Mouse (Mus musculus): Measurements from ENCODE around the gene Mettl21a. TPM values are rescaled to one million over a fixed set of nuclear protein-coding genes. Genes with fewer than 3 reads are reported as not detected.
A peak's percentile ranks its signal among the peaks of the same experiment; 100 is the strongest.

Mettl21a gene
- total and polyA plus RNA-seq, 3 experiments = 7.4 to 8.5 TPM; not detected in 1

GRCm38 (mm10) chr1:64641069-64641468 lies 24.0 kb upstream of the Mettl21a start:
- Histone ChIP-seq H3K9me3 (replicated peaks; ENCODE audit: insufficient read depth, low read length) (no peaks in the 10 kb centered on the region), H3K27ac (ENCODE audit: control insufficient read depth, low read depth, low read length) (no peak overlapping the region), H3K4me3 (ENCODE audit: control insufficient read depth in 1 of 2, insufficient read depth in 1 of 2, low read depth in 2 of 2, low read length in 2 of 2) (no peak overlapping the region), H3K9ac (ENCODE audit: control insufficient read depth, low read depth, low read length, poor library complexity, severe bottlenecking) (no peak overlapping the region), H3K36me3 (ENCODE audit: control insufficient read depth in 1 of 2, insufficient read depth in 2 of 2, low read length in 2 of 2) (peaks cover 0 to 7% of the 10 kb centered on the region in 2 experiments; a peak in 2 of 4 replicates), H3K27me3 (ENCODE audit: control insufficient read depth in 1 of 2, insufficient read depth in 2 of 2, low read length in 2 of 2) (no peaks in the 10 kb centered on the region), H3K4me1 (ENCODE audit: control insufficient read depth in 1 of 2, insufficient read depth in 2 of 2, low read length in 2 of 2) (peaks cover 0 to 6% of the 10 kb centered on the region in 2 experiments; a peak in 2 of 4 replicates), H3K79me2 (ENCODE audit: control insufficient read depth, insufficient read depth, low read length, poor library complexity) (no peaks in the 10 kb centered on the region)
- no peak for DNase-seq (ENCODE audit: low read depth, low spot score)
- TF ChIP-seq CHD1 (IDR thresholded peaks at IDR 0.05; ENCODE audit: low read depth, low read length) = no peak

- H3K27ac ChIP-seq (ENCODE audit: control insufficient read depth, low read depth, low read length) = no peak overlapping the region
Measured at GRCm38 (mm10) chr1:64639279-64639678, 22.2 kb upstream of the Mettl21a start.

GRCm38 (mm10) chr1:64635624-64636023 lies 18.6 kb upstream of the Mettl21a start:
- no peak for DNase-seq (ENCODE audit: low read depth, low spot score)
- no peaks in the 10 kb centered on the region; a peak in 1 of 4 replicates for H3K4me1 ChIP-seq (ENCODE audit: control insufficient read depth in 1 of 2, insufficient read depth in 2 of 2, low read length in 2 of 2)
- no peak for TF ChIP-seq E2F4 (IDR thresholded peaks at IDR 0.05; ENCODE audit: borderline replicate concordance, low read depth, low read length)
- no peak for TF ChIP-seq MAZ (IDR thresholded peaks at IDR 0.05; ENCODE audit: low read depth, low read length)
- TF ChIP-seq ZKSCAN1 (IDR thresholded peaks at IDR 0.05; ENCODE audit: low read depth, low read length) = no peak
- no peak for TF ChIP-seq TAL1 (IDR thresholded peaks at IDR 0.05; ENCODE audit: low read length)
- TF ChIP-seq CHD2 (IDR thresholded peaks at IDR 0.05; ENCODE audit: low read length) = no peak
- no peak for TF ChIP-seq GATA1 (IDR thresholded peaks at IDR 0.05; ENCODE audit: low read depth, low read length)
- no peak for TF ChIP-seq MYC (IDR thresholded peaks at IDR 0.05; ENCODE audit: low read depth, low read length)
- no peak for TF ChIP-seq BHLHE40 (IDR thresholded peaks at IDR 0.05; ENCODE audit: borderline replicate concordance, low read depth, low read length)
- no peak for TF ChIP-seq SMC3 (IDR thresholded peaks at IDR 0.05; ENCODE audit: low read depth, low read length)
- no peak for TF ChIP-seq ELF1 (IDR thresholded peaks at IDR 0.05; ENCODE audit: low read depth, low read length)
- no peak overlapping the region for H3K9ac ChIP-seq (ENCODE audit: control insufficient read depth, low read depth, low read length, poor library complexity, severe bottlenecking)
- no peaks in the 10 kb centered on the region for H3K79me2 ChIP-seq (ENCODE audit: control insufficient read depth, insufficient read depth, low read length, poor library complexity)
- peaks cover 0 to 1% of the 10 kb centered on the region in 2 experiments; a peak in 3 of 4 replicates for H3K27me3 ChIP-seq (ENCODE audit: control insufficient read depth in 1 of 2, insufficient read depth in 2 of 2, low read length in 2 of 2)
- H3K9me3 ChIP-seq (replicated peaks; ENCODE audit: insufficient read depth, low read length) = no peaks in the 10 kb centered on the region
- H3K27ac ChIP-seq (ENCODE audit: control insufficient read depth, low read depth, low read length) = no peak overlapping the region
- H3K4me3 ChIP-seq (ENCODE audit: control insufficient read depth in 1 of 2, insufficient read depth in 1 of 2, low read depth in 2 of 2, low read length in 2 of 2) = no peak overlapping the region
- peaks cover 0 to 7% of the 10 kb centered on the region in 2 experiments; a peak in 2 of 4 replicates for H3K36me3 ChIP-seq (ENCODE audit: control insufficient read depth in 1 of 2, insufficient read depth in 2 of 2, low read length in 2 of 2)

More at GRCm38 (mm10) chr1:64639279-64639678, 22.2 kb upstream of the Mettl21a start:
- TF ChIP-seq TCF12 (IDR thresholded peaks at IDR 0.05; ENCODE audit: low read depth, low read length) (peak; percentile 92), RCOR1 (IDR thresholded peaks at IDR 0.05; ENCODE audit: low read depth, low read length) (peak; percentile 80), MAFK (IDR thresholded peaks at IDR 0.05; ENCODE audit: borderline replicate concordance, low read depth, low read length) (peak; percentile 8; the same call in 1 of the 2 replicates), GATA1 (IDR thresholded peaks at IDR 0.05; ENCODE audit: low read depth, low read length) (peak; percentile 93), MXI1 (IDR thresholded peaks at IDR 0.05; ENCODE audit: low read depth, low read length) (peak; percentile 54; the same call in 1 of the 2 replicates), POLR2AphosphoS2 (IDR thresholded peaks at IDR 0.05; ENCODE audit: low read length) (no peak), ETS1 (IDR thresholded peaks at IDR 0.05; ENCODE audit: low read depth, low read length) (peak; percentile 65), EP300 (IDR thresholded peaks at IDR 0.05; ENCODE audit: low read depth in 1 of 2, low read length in 2 of 2) (peak; percentile 65 to 83), CHD1 (IDR thresholded peaks at IDR 0.05; ENCODE audit: low read depth, low read length) (no peak), GABPA (IDR thresholded peaks at IDR 0.05; ENCODE audit: low read depth, low read length) (no peak), SIN3A (IDR thresholded peaks at IDR 0.05; ENCODE audit: low read length) (0 out of 2 replicates have a peak, but pooled peaks have one; percentile 17), SMC3 (IDR thresholded peaks at IDR 0.05; ENCODE audit: low read depth, low read length) (no peak), MYC (IDR thresholded peaks at IDR 0.05; ENCODE audit: low read depth, low read length) (peak; percentile 67; the same call in 1 of the 2 replicates), MAX (IDR thresholded peaks at IDR 0.05; ENCODE audit: low read length) (peak; percentile 66), RAD21 (IDR thresholded peaks at IDR 0.05; ENCODE audit: low read depth, low read length) (no peak), TAL1 (IDR thresholded peaks at IDR 0.05; ENCODE audit: low read length) (peak; percentile 57)
- H3K9ac ChIP-seq (ENCODE audit: control insufficient read depth, low read depth, low read length, poor library complexity, severe bottlenecking) = no peak overlapping the region
- peak; percentile 68 for DNase-seq (ENCODE audit: low read depth, low spot score)
- no peaks in the 10 kb centered on the region for H3K27me3 ChIP-seq (ENCODE audit: control insufficient read depth in 1 of 2, insufficient read depth in 2 of 2, low read length in 2 of 2)
- no peaks in the 10 kb centered on the region for H3K79me2 ChIP-seq (ENCODE audit: control insufficient read depth, insufficient read depth, low read length, poor library complexity)
- H3K36me3 ChIP-seq (ENCODE audit: control insufficient read depth in 1 of 2, insufficient read depth in 2 of 2, low read length in 2 of 2) = peaks cover 0 to 7% of the 10 kb centered on the region in 2 experiments; a peak in 2 of 4 replicates
- H3K4me1 ChIP-seq (ENCODE audit: control insufficient read depth in 1 of 2, insufficient read depth in 2 of 2, low read length in 2 of 2) = peaks cover 0 to 2% of the 10 kb centered on the region in 2 experiments; a peak in 2 of 4 replicates
- H3K4me3 ChIP-seq (ENCODE audit: control insufficient read depth in 1 of 2, insufficient read depth in 1 of 2, low read depth in 2 of 2, low read length in 2 of 2) = no peak overlapping the region
- H3K9me3 ChIP-seq (replicated peaks; ENCODE audit: insufficient read depth, low read length) = no peaks in the 10 kb centered on the region
